3 mouse cellular contexts compared by ENCODE assay signal in genomic region chr9:3562983-3563505, GRCm38 (mm10). TPM values are rescaled to one million over a fixed set of nuclear protein-coding genes. Genes with fewer than 3 reads are reported as not detected.
"Had no signal": no experiment of that assay in that cellular context is flagged by ENCODE, and none has a peak within 500 bp of the region (broad histone marks: within the 10 kb centered on the region; RNA-seq: fewer than 3 reads in every experiment).

No protein-coding gene starts in this region.

RNA-seq across cellular contexts. Expression of gene Gucy1a2, which starts 30.5 kb away (rescaled TPM):
- total RNA-seq: common myeloid progenitor, adult 5-6 weeks; granulocyte monocyte progenitor cell, adult 5-6 weeks had no signal
- polyA plus RNA-seq: erythroblast, embryonic 14.5 days had no signal
